Mouse (Mus musculus) limb, embryonic 10.5 days (tissue): ENCODE results near the gene Herpud2. TPM values are rescaled to one million over a fixed set of nuclear protein-coding genes. Genes with fewer than 3 reads are reported as not detected.

Experiments used
- DNase-seq: peaks from one replicate; pipeline ENCODE4 v3.0.0-alpha.2; 2017; ENCODE audit warnings: low spot score
- H3K27ac ChIP-seq: fragments of 300-500 bp; sonication (generic); 2 replicates; pipeline ENCODE4 v1.5.1; 2016; ENCODE audit warnings: mild to moderate bottlenecking
- H3K27me3 ChIP-seq: fragments of 300-500 bp; sonication (generic); 2 replicates; pipeline ENCODE4 v1.6.1; 2016; ENCODE audit warnings: low read depth, mild to moderate bottlenecking; ENCODE audit not compliant: poor library complexity, severe bottlenecking
- H3K36me3 ChIP-seq: fragments of 300-500 bp; sonication (generic); 2 replicates; pipeline ENCODE4 v1.6.1; 2016; ENCODE audit warnings: mild to moderate bottlenecking, moderate library complexity
- H3K4me1 ChIP-seq: fragments of 300-500 bp; sonication (generic); 2 replicates; pipeline ENCODE4 v1.6.1; 2016
- H3K4me3 ChIP-seq: fragments of 300-500 bp; sonication (generic); 2 replicates; pipeline ENCODE4 v1.5.1; 2016; ENCODE audit warnings: mild to moderate bottlenecking, moderate library complexity
- H3K9me3 ChIP-seq: fragments of 300-500 bp; sonication (generic); replicated peaks from 2 replicates; pipeline ENCODE4 v1.6.1; 2016; ENCODE audit warnings: mild to moderate bottlenecking
- WGBS: fragments of 180-500 bp; shearing (Covaris S2); methylation state at CpG from one replicate; pipeline ENCODE4 v1.1.7; 2016; 5-methylcytosine and 5-hydroxymethylcytosine counted together
- polyA plus RNA-seq: library from polyadenylated mRNA; unstranded; fragments of >200 nt; fragmentation: Nextera tagmentation; extraction: Ambion mirVana; gene quantifications from 2 replicates; pipeline ENCODE4 v1.2.1, GENCODE M21; 2016

The Herpud2 gene
- polyA plus RNA-seq, 1 experiment from 2014 or later, result 26.0 TPM

- Histone ChIP-seq H3K27ac (no peak overlapping the region), H3K4me1 (peaks cover 10% of the 10 kb centered on the region; the same call in 1 of the 2 replicates), H3K27me3 (no peaks in the 10 kb centered on the region), H3K4me3 (no peak overlapping the region), H3K36me3 (no peaks in the 10 kb centered on the region), H3K9me3 (no peaks in the 10 kb centered on the region)
- WGBS, result 66% methylated on average over 4 of the region's 4 CpGs
- DNase-seq, result no peak
Measured at GRCm38 (mm10) chr9:25173171-25173570, 21.6 kb upstream of the Herpud2 start.

- H3K4me3 ChIP-seq, result no peak overlapping the region
- no peak for DNase-seq
- no peaks in the 10 kb centered on the region for H3K9me3 ChIP-seq
- no peaks in the 10 kb centered on the region for H3K27me3 ChIP-seq
- no peaks in the 10 kb centered on the region for H3K36me3 ChIP-seq
- peaks cover 3% of the 10 kb centered on the region; the same call in 1 of the 2 replicates for H3K4me1 ChIP-seq
- no peak overlapping the region for H3K27ac ChIP-seq
Measured at GRCm38 (mm10) chr9:25169626-25170025, 18.0 kb upstream of the Herpud2 start.

- no peaks in the 10 kb centered on the region for H3K9me3 ChIP-seq
- H3K36me3 ChIP-seq, result no peaks in the 10 kb centered on the region
- no peaks in the 10 kb centered on the region for H3K27me3 ChIP-seq
- WGBS, result 32% methylated on average over 6 of the region's 6 CpGs
- H3K27ac ChIP-seq, result no peak overlapping the region
- no peak overlapping the region for H3K4me3 ChIP-seq
- no peaks in the 10 kb centered on the region for H3K4me1 ChIP-seq
- DNase-seq, result peak; percentile 60
Measured at GRCm38 (mm10) chr9:25167458-25168084, 16.0 kb upstream of the Herpud2 start.

GRCm38 (mm10) chr9:25158218-25158617, 6.6 kb upstream of the Herpud2 start:
- 72% methylated on average over 4 of the region's 4 CpGs for WGBS
- Histone ChIP-seq H3K27me3 (no peaks in the 10 kb centered on the region), H3K9me3 (no peaks in the 10 kb centered on the region), H3K4me3 (no peak overlapping the region), H3K36me3 (no peaks in the 10 kb centered on the region), H3K27ac (no peak overlapping the region), H3K4me1 (no peaks in the 10 kb centered on the region)
- DNase-seq, result no peak

- no peaks in the 10 kb centered on the region for H3K27me3 ChIP-seq
- H3K9me3 ChIP-seq, result no peaks in the 10 kb centered on the region
- WGBS, result 22% methylated on average over 1 of the region's 1 CpGs
- no peaks in the 10 kb centered on the region for H3K36me3 ChIP-seq
- H3K4me1 ChIP-seq, result peaks cover 7% of the 10 kb centered on the region; the same call in 1 of the 2 replicates
- no peak for DNase-seq
- no peak overlapping the region for H3K27ac ChIP-seq
- no peak overlapping the region for H3K4me3 ChIP-seq
Measured at GRCm38 (mm10) chr9:25156377-25156776, 4.8 kb upstream of the Herpud2 start.

GRCm38 (mm10) chr9:25153066-25153465, 1.4 kb upstream of the Herpud2 start:
- DNase-seq, result no peak
- Histone ChIP-seq H3K9me3 (no peaks in the 10 kb centered on the region), H3K27me3 (no peaks in the 10 kb centered on the region), H3K27ac (no peak overlapping the region), H3K4me3 (no peak overlapping the region), H3K36me3 (no peaks in the 10 kb centered on the region), H3K4me1 (peaks cover 23% of the 10 kb centered on the region)

- Histone ChIP-seq H3K27me3 (no peaks in the 10 kb centered on the region), H3K9me3 (no peaks in the 10 kb centered on the region), H3K27ac (peak overlapping the region; percentile 98), H3K4me3 (peak overlapping the region; percentile 94), H3K4me1 (peaks cover 24% of the 10 kb centered on the region), H3K36me3 (0 out of 2 replicates have a peak, but pooled peaks cover under 1% of the 10 kb centered on the region)
- 14% methylated on average over 1 of the region's 1 CpGs for WGBS
- DNase-seq, result no peak
Measured at GRCm38 (mm10) chr9:25152457-25152856, 837 bp upstream of the Herpud2 start.

- Histone ChIP-seq H3K9me3 (no peaks in the 10 kb centered on the region), H3K4me3 (peak overlapping the region; percentile 94), H3K4me1 (peaks cover 24% of the 10 kb centered on the region), H3K36me3 (0 out of 2 replicates have a peak, but pooled peaks cover 6% of the 10 kb centered on the region), H3K27ac (peak overlapping the region; percentile 98), H3K27me3 (no peaks in the 10 kb centered on the region)
- DNase-seq, result peak; percentile 83
- WGBS, result under 1% methylated on average over 73 of the region's 73 CpGs
Measured at GRCm38 (mm10) chr9:25150791-25151610, 619 bp downstream of the Herpud2 start.

- DNase-seq, result no peak
- peaks cover 24% of the 10 kb centered on the region for H3K4me1 ChIP-seq
- H3K4me3 ChIP-seq, result no peak overlapping the region
- no peaks in the 10 kb centered on the region for H3K27me3 ChIP-seq
- no peak overlapping the region for H3K27ac ChIP-seq
- H3K9me3 ChIP-seq, result no peaks in the 10 kb centered on the region
- H3K36me3 ChIP-seq, result 0 out of 2 replicates have a peak, but pooled peaks cover 6% of the 10 kb centered on the region
Measured at GRCm38 (mm10) chr9:25148767-25149166, 2.9 kb downstream of the Herpud2 start.

- H3K27me3 ChIP-seq, result no peaks in the 10 kb centered on the region
- 0 out of 2 replicates have a peak, but pooled peaks cover 6% of the 10 kb centered on the region for H3K36me3 ChIP-seq
- H3K4me1 ChIP-seq, result peaks cover 17% of the 10 kb centered on the region
- no peak overlapping the region for H3K27ac ChIP-seq
- WGBS, result 87% methylated on average over 1 of the region's 1 CpGs
- no peaks in the 10 kb centered on the region for H3K9me3 ChIP-seq
- DNase-seq, result no peak
- H3K4me3 ChIP-seq, result no peak overlapping the region
Measured at GRCm38 (mm10) chr9:25145925-25146324, 5.7 kb downstream of the Herpud2 start.

- no peak overlapping the region for H3K4me3 ChIP-seq
- peaks cover 7% of the 10 kb centered on the region for H3K4me1 ChIP-seq
- DNase-seq, result no peak
Measured at GRCm38 (mm10) chr9:25143950-25144349, 7.7 kb downstream of the Herpud2 start.

GRCm38 (mm10) chr9:25142988-25143387, 8.6 kb downstream of the Herpud2 start:
- Histone ChIP-seq H3K27me3 (no peaks in the 10 kb centered on the region), H3K4me1 (no peaks in the 10 kb centered on the region), H3K27ac (no peak overlapping the region), H3K9me3 (no peaks in the 10 kb centered on the region), H3K4me3 (no peak overlapping the region), H3K36me3 (0 out of 2 replicates have a peak, but pooled peaks cover 6% of the 10 kb centered on the region)
- no peak for DNase-seq
- WGBS, result 94% methylated on average over 1 of the region's 1 CpGs

More at GRCm38 (mm10) chr9:25143950-25144349, 7.7 kb downstream of the Herpud2 start:
- Histone ChIP-seq H3K36me3 (0 out of 2 replicates have a peak, but pooled peaks cover 6% of the 10 kb centered on the region), H3K27ac (no peak overlapping the region), H3K9me3 (no peaks in the 10 kb centered on the region), H3K27me3 (no peaks in the 10 kb centered on the region)

GRCm38 (mm10) chr9:25142041-25142440, 9.6 kb downstream of the Herpud2 start:
- no peak for DNase-seq
- Histone ChIP-seq H3K27me3 (no peaks in the 10 kb centered on the region), H3K9me3 (no peaks in the 10 kb centered on the region), H3K4me1 (no peaks in the 10 kb centered on the region), H3K27ac (no peak overlapping the region), H3K4me3 (no peak overlapping the region), H3K36me3 (0 out of 2 replicates have a peak, but pooled peaks cover 2% of the 10 kb centered on the region)
- WGBS, result 92% methylated on average over 3 of the region's 3 CpGs
